Mouse (Mus musculus) G1E (cell line): ENCODE measurements around the gene Yars.
A peak's percentile ranks its signal among the peaks of the same experiment; 100 is the strongest.

Experiments
- CTCF ChIP-seq: IDR thresholded peaks from 2 replicates; pipeline ENCODE4 v1.5.1; 2012; ENCODE audit warnings: low read depth, low read length, inconsistent platforms, mixed read lengths
- GATA1 ChIP-seq: IDR thresholded peaks from 2 replicates; pipeline ENCODE4 v1.6.1; 2012; ENCODE audit warnings: borderline replicate concordance, low read length, inconsistent platforms, mixed read lengths
- GATA2 ChIP-seq: IDR thresholded peaks from 2 replicates; pipeline ENCODE4 v1.6.1; 2012; ENCODE audit warnings: low read depth, low read length, inconsistent platforms, borderline replicate concordance
- POLR2AphosphoS5 ChIP-seq: IDR thresholded peaks from 2 replicates; pipeline ENCODE4 v1.6.1; 2012; ENCODE audit warnings: low read depth, low read length, inconsistent platforms; ENCODE audit not compliant: insufficient replicate concordance
- TAL1 ChIP-seq: conservative IDR thresholded peaks from 2 replicates; pipeline ENCODE4 v1.6.1; 2012; ENCODE audit warnings: low read depth, low read length, inconsistent platforms, mixed read lengths

GRCm38 (mm10) chr4:129235147-129235546 is 45.6 kb downstream of the Yars start:
- TF ChIP-seq CTCF, result no peak
- TF ChIP-seq TAL1, result peak; percentile 91
- TF ChIP-seq GATA1, result no peak
- no peak for TF ChIP-seq POLR2AphosphoS5
- TF ChIP-seq GATA2, result no peak
